Mouse (Mus musculus) embryonic facial prominence, embryonic 11.5 days (tissue): ENCODE results near the gene Fasl. TPM values are rescaled to one million over a fixed set of nuclear protein-coding genes. Genes with fewer than 3 reads are reported as not detected.

Experiments
- ATAC-seq: fragments of 200-750 bp; cut with Nextera tagmentation; replicated peaks from 2 replicates; pipeline ENCODE4 v1.8.0; 2017; ENCODE audit warnings: low read depth; ENCODE audit not compliant: insufficient number of reproducible peaks, low FRiP score, low TSS enrichment
- DNase-seq: peaks from one replicate; pipeline ENCODE4 v3.0.0-alpha.2; 2015; ENCODE audit warnings: low spot score
- H3K27ac ChIP-seq: fragments of 300-500 bp; sonication (generic); replicated peaks from 2 replicates; pipeline ENCODE4 v1.5.1; 2014; ENCODE audit warnings: mild to moderate bottlenecking, low read depth, low read length, control low read depth
- H3K27me3 ChIP-seq: fragments of 300-500 bp; sonication (generic); 2 replicates; pipeline ENCODE4 v1.6.1; 2014; ENCODE audit warnings: mild to moderate bottlenecking, low read length, moderate library complexity, mixed read lengths; ENCODE audit not compliant: control insufficient read depth, insufficient read depth
- H3K36me3 ChIP-seq: fragments of 300-500 bp; sonication (generic); replicated peaks from 2 replicates; pipeline ENCODE4 v1.6.1; 2014; ENCODE audit warnings: low read depth, mild to moderate bottlenecking, low read length, moderate library complexity, mixed read lengths; ENCODE audit not compliant: control insufficient read depth, insufficient read depth
- H3K4me1 ChIP-seq: fragments of 300-500 bp; sonication (generic); 2 replicates; pipeline ENCODE4 v1.6.1; 2014; ENCODE audit warnings: low read length, mixed read lengths; ENCODE audit not compliant: control insufficient read depth, insufficient read depth
- H3K4me2 ChIP-seq: fragments of 300-500 bp; sonication (generic); 2 replicates; pipeline ENCODE4 v1.6.1; 2014; ENCODE audit warnings: low read depth, mild to moderate bottlenecking, control low read depth, low read length, moderate library complexity
- H3K4me3 ChIP-seq: fragments of 300-500 bp; sonication (generic); 2 replicates; pipeline ENCODE4 v1.5.1; 2014; ENCODE audit warnings: low read depth, low read length, control low read depth
- H3K9ac ChIP-seq: fragments of 300-500 bp; sonication (generic); replicated peaks from 2 replicates; pipeline ENCODE4 v1.6.1; 2014; ENCODE audit warnings: mild to moderate bottlenecking, control low read depth, low read length
- H3K9me3 ChIP-seq: fragments of 300-500 bp; sonication (generic); replicated peaks from 2 replicates; pipeline ENCODE4 v1.6.1; 2016; ENCODE audit warnings: mild to moderate bottlenecking, low read length, inconsistent platforms, mixed read lengths; ENCODE audit not compliant: control insufficient read depth
- WGBS: fragments of 180-500 bp; shearing (Covaris S2); extraction: QIAGEN DNeasy Blood & Tissue Kit; methylation state at CpG from one replicate; pipeline ENCODE4 v1.1.7; 2014; 5-methylcytosine and 5-hydroxymethylcytosine counted together
- polyA plus RNA-seq: library from polyadenylated mRNA; unstranded; fragments of >200 nt; fragmentation: Nextera tagmentation; extraction: Ambion mirVana; gene quantifications from 2 replicates; pipeline ENCODE4 v1.2.1, GENCODE M21; 2014

Fasl gene
- polyA plus RNA-seq, 1 experiment from 2014 or later = not detected

DNA sequence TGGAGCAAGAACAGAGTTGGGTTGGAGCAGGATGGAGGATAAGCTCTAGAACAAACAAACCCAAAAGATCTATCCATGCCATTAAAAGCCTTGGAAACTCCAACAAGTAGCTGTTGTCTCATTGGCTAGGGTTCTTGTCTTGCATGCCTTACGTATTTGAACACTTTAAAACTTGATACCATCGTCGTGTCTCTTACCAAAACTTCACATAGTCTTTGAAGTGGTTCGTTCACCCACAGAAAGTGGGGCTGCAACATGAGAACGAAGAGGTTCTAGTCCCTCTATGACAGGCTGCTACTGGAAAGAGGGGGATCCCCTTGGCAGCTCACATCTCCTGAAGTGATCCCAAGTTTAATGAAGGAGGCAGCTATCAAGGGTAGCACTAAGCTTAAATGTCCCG lies 13.1 kb downstream of the Fasl start:
- H3K4me1 ChIP-seq = no peaks in the 10 kb centered on the region
- WGBS = 79% methylated on average over 6 of the region's 6 CpGs
- DNase-seq = no peak
- H3K27me3 ChIP-seq = no peaks in the 10 kb centered on the region
- no peaks in the 10 kb centered on the region for H3K36me3 ChIP-seq
- H3K4me3 ChIP-seq = no peak overlapping the region
- no peak overlapping the region for H3K27ac ChIP-seq
- no peak overlapping the region for H3K4me2 ChIP-seq
- no peaks in the 10 kb centered on the region for H3K9me3 ChIP-seq
- H3K9ac ChIP-seq = no peak overlapping the region
- ATAC-seq = no peak

GRCm38 (mm10) chr1:161771293-161771692 lies 17.0 kb downstream of the Fasl start:
- 79% methylated on average over 2 of the region's 2 CpGs for WGBS
- H3K36me3 ChIP-seq = no peaks in the 10 kb centered on the region
- no peaks in the 10 kb centered on the region for H3K4me1 ChIP-seq
- no peak overlapping the region for H3K4me2 ChIP-seq
- no peaks in the 10 kb centered on the region for H3K27me3 ChIP-seq
- ATAC-seq (no peak), DNase-seq (no peak)
- no peak overlapping the region for H3K4me3 ChIP-seq
- no peaks in the 10 kb centered on the region for H3K9me3 ChIP-seq
- H3K27ac ChIP-seq = no peak overlapping the region
- H3K9ac ChIP-seq = no peak overlapping the region

- no peak overlapping the region for H3K27ac ChIP-seq
- H3K4me3 ChIP-seq = no peak overlapping the region
- H3K9ac ChIP-seq = no peak overlapping the region
- no peak overlapping the region for H3K4me2 ChIP-seq
- H3K27me3 ChIP-seq = no peaks in the 10 kb centered on the region
- DNase-seq (no peak), ATAC-seq (no peak)
- H3K9me3 ChIP-seq = no peaks in the 10 kb centered on the region
- H3K4me1 ChIP-seq = no peaks in the 10 kb centered on the region
- H3K36me3 ChIP-seq = no peaks in the 10 kb centered on the region
- WGBS = 96% methylated on average over 1 of the region's 1 CpGs
Observed at GRCm38 (mm10) chr1:161769329-161769728, 19.0 kb downstream of the Fasl start.

DNA sequence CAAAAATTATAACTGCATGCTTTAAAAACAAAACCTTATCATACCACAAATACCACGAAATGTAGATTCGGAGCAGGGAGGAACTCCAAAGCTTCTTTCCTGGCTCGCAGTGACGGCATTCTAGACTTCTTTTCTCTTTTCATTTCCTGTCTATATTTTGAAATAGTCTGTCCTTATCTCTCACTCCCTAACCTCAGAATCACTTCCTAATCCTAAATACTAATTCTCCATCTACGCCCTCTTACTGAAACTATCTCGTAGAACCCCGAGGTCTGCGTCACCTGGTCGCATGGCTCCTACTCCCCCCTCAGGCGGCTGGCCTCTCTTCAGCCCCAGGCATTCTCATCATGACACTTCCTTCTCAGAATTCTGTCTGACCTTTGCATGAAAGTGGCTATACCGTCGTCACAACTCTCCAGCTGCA lies 21.2 kb downstream of the Fasl start:
- H3K4me3 ChIP-seq = no peak overlapping the region
- H3K27ac ChIP-seq = no peak overlapping the region

GRCm38 (mm10) chr1:161766656-161767055 lies 21.6 kb downstream of the Fasl start:
- H3K4me2 ChIP-seq = no peak overlapping the region
- DNase-seq (no peak), ATAC-seq (no peak)
- H3K4me1 ChIP-seq = no peaks in the 10 kb centered on the region
- H3K9ac ChIP-seq = no peak overlapping the region
- WGBS = 46% methylated on average over 5 of the region's 5 CpGs
- H3K27me3 ChIP-seq = no peaks in the 10 kb centered on the region
- no peak overlapping the region for H3K27ac ChIP-seq
- H3K36me3 ChIP-seq = no peaks in the 10 kb centered on the region
- H3K4me3 ChIP-seq = no peak overlapping the region
- H3K9me3 ChIP-seq = no peaks in the 10 kb centered on the region

More for the DNA sequence above, 21.2 kb downstream of the Fasl start:
- 68% methylated on average over 12 of the region's 12 CpGs for WGBS
- ATAC-seq (no peak), DNase-seq (no peak)
- no peaks in the 10 kb centered on the region for H3K4me1 ChIP-seq
- H3K9ac ChIP-seq = no peak overlapping the region
- no peaks in the 10 kb centered on the region for H3K36me3 ChIP-seq
- no peaks in the 10 kb centered on the region for H3K27me3 ChIP-seq
- H3K4me2 ChIP-seq = no peak overlapping the region
- no peaks in the 10 kb centered on the region for H3K9me3 ChIP-seq

DNA sequence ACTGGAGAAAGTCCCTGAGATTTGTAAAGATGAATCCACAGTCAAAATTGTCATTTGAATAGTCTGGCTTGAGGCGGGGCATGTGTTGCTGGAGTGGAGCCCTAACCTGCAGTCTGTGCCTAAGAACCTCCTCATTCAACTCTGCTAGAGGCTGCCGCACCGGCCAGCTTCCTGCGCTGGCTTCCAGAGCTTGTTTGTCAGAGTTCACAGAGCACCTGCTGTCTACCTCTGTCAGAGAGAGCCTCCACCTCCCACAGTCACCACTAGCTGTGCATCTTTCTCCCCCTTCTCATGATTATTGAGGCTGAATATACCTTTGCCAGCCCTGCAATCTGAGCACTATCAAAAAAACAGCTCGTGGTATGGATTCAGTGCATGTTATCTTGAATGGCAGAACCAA lies 22.4 kb downstream of the Fasl start:
- H3K27me3 ChIP-seq = no peaks in the 10 kb centered on the region
- no peak for DNase-seq
- no peak overlapping the region for H3K4me3 ChIP-seq
- H3K36me3 ChIP-seq = no peaks in the 10 kb centered on the region
- no peak overlapping the region for H3K4me2 ChIP-seq
- H3K4me1 ChIP-seq = no peaks in the 10 kb centered on the region
- WGBS = 49% methylated on average over 5 of the region's 5 CpGs
- no peak overlapping the region for H3K9ac ChIP-seq
- H3K9me3 ChIP-seq = no peaks in the 10 kb centered on the region
- no peak for ATAC-seq
- H3K27ac ChIP-seq = no peak overlapping the region

DNA sequence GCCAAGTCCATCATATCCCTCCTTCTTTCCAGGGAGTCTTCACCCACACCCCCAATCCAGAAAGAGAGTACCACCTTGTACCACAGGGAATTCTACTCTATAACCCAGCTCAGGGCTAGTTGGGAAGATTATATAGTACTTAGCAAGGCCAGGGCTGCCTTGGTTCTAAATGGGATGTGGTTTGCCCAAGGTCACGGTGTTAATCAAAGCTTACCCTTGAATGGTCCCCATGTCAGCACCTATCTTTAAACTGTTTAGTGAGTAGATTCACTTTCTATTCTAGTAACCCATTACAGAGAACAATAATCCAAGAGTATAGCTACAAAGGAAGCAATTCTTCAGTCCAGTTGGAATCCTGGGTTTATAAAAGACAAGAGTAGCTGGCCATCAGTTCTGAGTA lies 23.3 kb downstream of the Fasl start:
- ATAC-seq = no peak
- Histone ChIP-seq H3K4me3 (no peak overlapping the region), H3K9ac (no peak overlapping the region), H3K27me3 (no peaks in the 10 kb centered on the region), H3K4me2 (no peak overlapping the region), H3K9me3 (no peaks in the 10 kb centered on the region), H3K4me1 (no peaks in the 10 kb centered on the region), H3K36me3 (no peaks in the 10 kb centered on the region), H3K27ac (no peak overlapping the region)
- 86% methylated on average over 1 of the region's 1 CpGs for WGBS
- DNase-seq = no peak

- Histone ChIP-seq H3K4me1 (no peaks in the 10 kb centered on the region), H3K9me3 (no peaks in the 10 kb centered on the region), H3K4me3 (no peak overlapping the region), H3K4me2 (no peak overlapping the region), H3K36me3 (no peaks in the 10 kb centered on the region), H3K9ac (no peak overlapping the region), H3K27ac (no peak overlapping the region), H3K27me3 (no peaks in the 10 kb centered on the region)
- WGBS = 50% methylated on average over 4 of the region's 4 CpGs
- ATAC-seq (no peak), DNase-seq (no peak)
Observed at GRCm38 (mm10) chr1:161761556-161761955, 26.7 kb downstream of the Fasl start.
